Mouse (Mus musculus) embryonic facial prominence, embryonic 10.5 days (tissue): ENCODE measurements at regions not wholly inside any gene's neighbourhood (a gene's known extent, or its start where the extent isn't known, plus 50 kb on each side); places are given as distances from the start of the nearest gene placed in this dataset.

Experiments used
- DNase-seq: peaks from one replicate; pipeline ENCODE4 v3.0.0-alpha.2; 2017; ENCODE audit warnings: low spot score
- H3K27ac ChIP-seq: fragments of 300-500 bp; sonication (generic); replicated peaks from 2 replicates; pipeline ENCODE4 v1.5.1; 2016; ENCODE audit warnings: mild to moderate bottlenecking
- H3K27me3 ChIP-seq: fragments of 300-500 bp; sonication (generic); replicated peaks from 2 replicates; pipeline ENCODE4 v1.6.1; 2016; ENCODE audit warnings: low read depth, mild to moderate bottlenecking; ENCODE audit not compliant: poor library complexity, severe bottlenecking
- H3K36me3 ChIP-seq: fragments of 300-500 bp; sonication (generic); replicated peaks from 2 replicates; pipeline ENCODE4 v1.6.1; 2016; ENCODE audit warnings: mild to moderate bottlenecking, moderate library complexity
- H3K4me1 ChIP-seq: fragments of 300-500 bp; sonication (generic); 2 replicates; pipeline ENCODE4 v1.6.1; 2016
- H3K4me3 ChIP-seq: fragments of 300-500 bp; sonication (generic); 2 replicates; pipeline ENCODE4 v1.5.1; 2016; ENCODE audit warnings: mild to moderate bottlenecking, moderate library complexity
- H3K9me3 ChIP-seq: fragments of 300-500 bp; sonication (generic); 2 replicates; pipeline ENCODE4 v1.6.1; 2016; ENCODE audit warnings: mild to moderate bottlenecking
- WGBS: fragments of 180-500 bp; shearing (Covaris S2); methylation state at CpG from one replicate; pipeline ENCODE4 v1.1.7; 2016; 5-methylcytosine and 5-hydroxymethylcytosine counted together

DNA sequence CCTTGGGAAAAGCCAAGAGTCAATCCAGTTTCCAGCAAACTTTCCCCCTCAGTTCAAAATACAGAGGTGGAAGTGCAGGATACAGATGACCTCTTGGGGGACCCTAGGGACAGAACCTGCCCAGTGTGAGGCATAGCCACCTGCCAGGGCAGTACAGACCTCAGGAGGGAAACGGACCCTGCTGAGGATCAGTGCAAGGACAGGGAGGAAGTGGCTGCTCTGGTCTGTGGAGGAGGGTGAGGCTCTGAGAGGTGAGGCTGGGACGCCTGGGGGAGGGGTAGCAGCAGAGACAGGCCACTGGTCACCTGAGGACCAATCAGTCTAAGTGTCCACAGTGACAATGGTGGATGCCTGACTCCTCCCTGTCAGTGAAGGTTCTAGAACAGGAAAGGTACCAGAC is 85.6 kb upstream of the Smad3 start:
- Histone ChIP-seq H3K27ac (no peak overlapping the region), H3K4me3 (no peak overlapping the region), H3K27me3 (peaks cover 14% of the 10 kb centered on the region), H3K9me3 (no peaks in the 10 kb centered on the region), H3K36me3 (no peaks in the 10 kb centered on the region), H3K4me1 (no peaks in the 10 kb centered on the region; the same call in 1 of the 2 replicates)
- no peak for DNase-seq
- WGBS: 54% methylated on average over 2 of the region's 2 CpGs

DNA sequence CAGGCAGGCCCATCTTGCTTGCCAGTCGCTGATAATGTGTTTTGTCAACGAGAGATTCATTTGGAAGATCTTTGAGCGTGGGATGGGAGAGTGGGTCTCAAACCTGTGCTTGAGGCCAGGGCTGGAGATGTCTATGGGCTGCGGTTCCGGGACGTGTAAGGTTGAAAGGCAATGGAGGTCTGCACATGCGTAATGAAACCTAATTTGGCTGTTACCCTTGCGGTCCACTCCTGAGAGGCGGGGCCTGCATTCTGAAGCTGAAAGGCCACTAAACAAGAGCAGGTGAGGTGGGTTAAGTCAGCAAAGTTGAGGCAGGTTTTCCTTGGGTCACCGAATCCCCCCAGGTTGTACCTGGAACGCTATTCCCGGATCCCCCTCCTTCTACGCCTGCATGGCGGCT is 83.3 kb upstream of the Smad3 start:
- H3K4me1 ChIP-seq: peaks cover 11% of the 10 kb centered on the region
- 89% methylated on average over 14 of the region's 14 CpGs for WGBS

GRCm38 (mm10) chr9:63838996-63839772 is 81.4 kb upstream of the Smad3 start:
- H3K9me3 ChIP-seq: no peaks in the 10 kb centered on the region
- no peak overlapping the region for H3K27ac ChIP-seq
- WGBS: 89% methylated on average over 14 of the region's 14 CpGs
- peaks cover 28% of the 10 kb centered on the region for H3K4me1 ChIP-seq
- H3K27me3 ChIP-seq: peaks cover 8% of the 10 kb centered on the region; the same call in 1 of the 2 replicates
- no peaks in the 10 kb centered on the region for H3K36me3 ChIP-seq
- no peak for DNase-seq
- H3K4me3 ChIP-seq: no peak overlapping the region

More for the DNA sequence above, 83.3 kb upstream of the Smad3 start:
- Histone ChIP-seq H3K27me3 (peaks cover 18% of the 10 kb centered on the region), H3K4me3 (no peak overlapping the region), H3K27ac (no peak overlapping the region), H3K9me3 (no peaks in the 10 kb centered on the region), H3K36me3 (no peaks in the 10 kb centered on the region)
- no peak for DNase-seq

- H3K36me3 ChIP-seq: no peaks in the 10 kb centered on the region
- peak overlapping the region; percentile 53; the same call in 1 of the 2 replicates for H3K27ac ChIP-seq
- WGBS: 76% methylated on average over 6 of the region's 6 CpGs
- peaks cover 28% of the 10 kb centered on the region for H3K4me1 ChIP-seq
- H3K4me3 ChIP-seq: no peak overlapping the region
- no peak for DNase-seq
- H3K27me3 ChIP-seq: peaks cover 8% of the 10 kb centered on the region; the same call in 1 of the 2 replicates
- no peaks in the 10 kb centered on the region for H3K9me3 ChIP-seq
Observed at GRCm38 (mm10) chr9:63837552-63837951, 79.8 kb upstream of the Smad3 start.

DNA sequence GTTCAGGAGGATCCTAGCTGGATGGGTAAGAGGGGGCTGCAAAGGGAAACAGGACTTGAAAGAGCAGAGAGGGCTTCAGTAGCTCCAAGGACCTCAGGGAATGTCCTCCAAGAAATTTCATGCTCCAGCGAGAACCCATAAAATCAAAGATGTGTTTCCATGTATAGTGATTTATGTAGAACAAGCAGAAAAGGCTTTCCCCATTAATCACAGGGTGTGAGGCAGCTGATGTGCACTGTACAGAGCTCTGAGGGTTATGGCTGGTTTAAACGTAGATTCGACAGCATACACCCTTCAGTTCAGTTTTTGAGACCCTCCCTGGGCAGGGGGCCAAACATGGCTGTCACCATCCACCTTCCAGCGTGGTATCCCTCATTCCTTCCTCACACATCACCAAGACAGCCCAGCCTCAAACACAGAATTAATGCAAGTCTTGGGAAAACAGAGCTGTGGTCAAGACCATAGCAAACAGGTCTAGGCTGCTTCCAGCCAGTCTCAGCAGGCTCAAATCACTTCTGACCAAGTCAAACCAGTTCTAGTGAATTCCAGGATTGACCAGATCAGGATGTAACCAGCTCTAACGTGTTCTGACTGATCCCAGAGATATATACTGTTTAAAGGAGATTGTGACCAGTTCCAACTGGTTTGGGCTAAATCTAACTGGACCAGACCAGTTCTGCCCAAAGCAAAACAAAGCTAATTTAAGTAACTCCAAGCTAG is 78.9 kb upstream of the Smad3 start:
- Histone ChIP-seq H3K9me3 (no peaks in the 10 kb centered on the region), H3K4me1 (peaks cover 28% of the 10 kb centered on the region), H3K27me3 (peaks cover 8% of the 10 kb centered on the region; the same call in 1 of the 2 replicates), H3K27ac (peak overlapping the region; percentile 53; the same call in 1 of the 2 replicates), H3K36me3 (no peaks in the 10 kb centered on the region), H3K4me3 (no peak overlapping the region)
- DNase-seq: peak; percentile 41
- 78% methylated on average over 5 of the region's 5 CpGs for WGBS

DNA sequence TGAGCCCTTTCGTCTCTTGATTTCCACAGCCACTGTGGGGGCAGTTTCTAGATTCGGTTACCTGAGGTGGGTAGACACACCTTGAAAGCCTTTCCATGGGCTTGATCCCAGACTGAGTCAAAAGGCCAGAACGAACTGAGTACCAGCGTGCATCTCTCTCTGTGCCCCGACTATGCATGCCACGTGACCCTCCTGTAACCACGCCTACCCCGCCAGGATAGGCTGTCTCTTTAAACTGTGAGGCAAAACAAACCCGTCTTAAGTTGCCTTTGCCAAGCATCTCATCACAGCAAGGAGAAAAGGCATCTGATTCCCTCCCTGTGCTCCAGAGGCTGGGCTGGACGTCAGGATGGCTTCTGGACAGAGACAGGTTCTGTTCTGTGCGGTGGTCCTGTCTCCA is 78.2 kb upstream of the Smad3 start:
- DNase-seq: peak; percentile 26
- peaks cover 8% of the 10 kb centered on the region for H3K27me3 ChIP-seq
- H3K4me3 ChIP-seq: no peak overlapping the region
- no peak overlapping the region; the same call in 1 of the 2 replicates for H3K27ac ChIP-seq
- H3K36me3 ChIP-seq: no peaks in the 10 kb centered on the region
- H3K9me3 ChIP-seq: no peaks in the 10 kb centered on the region
- WGBS: 45% methylated on average over 11 of the region's 11 CpGs
- H3K4me1 ChIP-seq: peaks cover 28% of the 10 kb centered on the region

DNA sequence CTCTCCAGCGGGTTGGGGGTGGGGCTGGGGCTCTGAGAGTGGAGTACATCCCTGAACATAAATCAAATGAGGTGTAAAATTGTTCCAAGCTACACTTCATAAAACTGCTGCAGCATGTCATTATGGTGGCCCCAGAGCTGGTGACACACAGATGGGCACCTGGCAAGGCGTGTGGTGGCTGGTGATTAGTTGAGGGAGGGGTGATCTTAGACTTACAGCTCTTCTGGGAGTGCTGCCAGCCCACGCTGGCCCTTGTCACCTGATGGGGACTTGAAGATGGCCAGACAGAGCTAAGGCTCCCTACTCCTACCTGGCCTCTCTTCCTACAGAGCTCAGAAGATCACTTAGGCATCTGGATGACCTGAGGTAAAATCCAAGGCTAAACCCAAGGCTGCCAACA is 76.6 kb upstream of the Smad3 start:
- Histone ChIP-seq H3K4me1 (peaks cover 28% of the 10 kb centered on the region), H3K27me3 (peaks cover 8% of the 10 kb centered on the region), H3K27ac (no peak overlapping the region), H3K9me3 (no peaks in the 10 kb centered on the region), H3K4me3 (no peak overlapping the region), H3K36me3 (no peaks in the 10 kb centered on the region)
- no peak for DNase-seq
- WGBS: 87% methylated on average over 3 of the region's 3 CpGs

GRCm38 (mm10) chr9:63818163-63818562 is 60.4 kb upstream of the Smad3 start:
- DNase-seq: no peak

GRCm38 (mm10) chr9:63816540-63816939 is 58.7 kb upstream of the Smad3 start:
- Histone ChIP-seq H3K27ac (no peak overlapping the region), H3K4me3 (no peak overlapping the region), H3K9me3 (peaks cover 4% of the 10 kb centered on the region; the same call in 1 of the 2 replicates), H3K27me3 (no peaks in the 10 kb centered on the region), H3K4me1 (peaks cover 5% of the 10 kb centered on the region), H3K36me3 (no peaks in the 10 kb centered on the region)
- DNase-seq: no peak
- WGBS: 57% methylated on average over 2 of the region's 2 CpGs

More at GRCm38 (mm10) chr9:63818163-63818562, 60.4 kb upstream of the Smad3 start:
- Histone ChIP-seq H3K4me1 (no peaks in the 10 kb centered on the region), H3K27ac (no peak overlapping the region), H3K4me3 (no peak overlapping the region), H3K9me3 (peaks cover 4% of the 10 kb centered on the region; the same call in 1 of the 2 replicates), H3K27me3 (peaks cover 4% of the 10 kb centered on the region; the same call in 1 of the 2 replicates), H3K36me3 (no peaks in the 10 kb centered on the region)
- WGBS: 89% methylated on average over 3 of the region's 3 CpGs

DNA sequence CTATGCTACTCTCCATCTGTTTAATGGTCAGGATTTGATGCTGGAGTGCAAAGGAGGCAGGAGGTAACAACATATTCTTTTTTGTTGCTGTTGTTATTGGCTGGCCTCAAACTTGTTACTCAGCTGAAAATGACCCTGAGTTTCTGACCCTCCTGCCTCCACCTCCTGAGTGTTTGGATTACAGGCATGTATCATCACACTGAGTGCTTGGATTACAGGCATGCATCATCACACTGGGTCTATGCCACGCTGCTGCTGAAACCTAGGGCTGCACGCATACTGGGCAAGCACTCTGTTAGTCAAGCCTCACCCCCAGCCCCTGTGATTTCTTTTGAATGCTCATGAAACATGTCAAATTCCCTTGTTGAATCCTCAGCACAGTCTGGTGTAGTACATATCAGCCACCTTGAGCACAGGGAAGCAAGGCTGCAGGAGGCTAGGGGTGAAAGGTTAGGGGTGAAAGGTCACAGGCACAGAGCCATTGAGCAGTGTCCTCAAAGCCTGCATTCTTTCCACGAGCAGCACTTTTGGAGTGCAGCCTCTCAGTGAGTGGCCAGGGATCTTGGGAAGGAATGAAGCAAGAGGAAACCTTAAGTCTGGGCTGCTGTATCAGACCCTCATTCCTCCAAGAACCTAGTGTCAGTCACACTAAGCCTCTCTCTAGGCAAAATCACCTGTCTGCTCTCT is 52.2 kb upstream of the Smad3 start:
- Histone ChIP-seq H3K4me1 (peaks cover 19% of the 10 kb centered on the region), H3K36me3 (no peaks in the 10 kb centered on the region), H3K27me3 (no peaks in the 10 kb centered on the region; the same call in 1 of the 2 replicates), H3K27ac (0 out of 2 replicates have a peak overlapping the region, but pooled peaks have one; percentile 16), H3K4me3 (no peak overlapping the region), H3K9me3 (no peaks in the 10 kb centered on the region)
- WGBS: 44% methylated on average over 3 of the region's 3 CpGs
- DNase-seq: no peak
